Mouse (Mus musculus) lung, embryonic 15.5 days (tissue): ENCODE results near the gene Hist1h4f. TPM values are rescaled to one million over a fixed set of nuclear protein-coding genes. Genes with fewer than 3 reads are reported as not detected.
"Not testable (repeated sequence)": the region's sequence is repeated elsewhere in the genome, so short reads cannot be mapped to it uniquely, and the experiment has no call there.

ENCODE experiments used
- ATAC-seq: fragments of 200-750 bp; cut with Nextera tagmentation; 2 replicates; pipeline ENCODE4 v1.8.0; 2017; ENCODE audit warnings: moderate number of reproducible peaks, borderline replicate concordance; ENCODE audit not compliant: low FRiP score, low TSS enrichment; ENCODE audit errors: extremely low read depth
- H3K27ac ChIP-seq: fragments of 300-500 bp; sonication (generic); 2 replicates; pipeline ENCODE4 v1.5.1; 2015; ENCODE audit warnings: moderate library complexity, mild to moderate bottlenecking, inconsistent platforms
- H3K27me3 ChIP-seq: fragments of 300-500 bp; sonication (generic); 2 replicates; pipeline ENCODE4 v1.6.1; 2015; ENCODE audit warnings: inconsistent platforms
- H3K36me3 ChIP-seq: fragments of 300-500 bp; sonication (generic); 2 replicates; pipeline ENCODE4 v1.6.1; 2015; ENCODE audit warnings: inconsistent platforms
- H3K4me1 ChIP-seq: fragments of 300-500 bp; sonication (generic); 2 replicates; pipeline ENCODE4 v1.6.1; 2015; ENCODE audit warnings: inconsistent platforms
- H3K4me2 ChIP-seq: fragments of 300-500 bp; sonication (generic); 2 replicates; pipeline ENCODE4 v1.6.1; 2015; ENCODE audit warnings: inconsistent platforms, mild to moderate bottlenecking, moderate library complexity
- H3K4me3 ChIP-seq: fragments of 300-500 bp; sonication (generic); 2 replicates; pipeline ENCODE4 v1.5.1; 2015; ENCODE audit warnings: mild to moderate bottlenecking, inconsistent platforms
- H3K9ac ChIP-seq: fragments of 300-500 bp; sonication (generic); 2 replicates; pipeline ENCODE4 v1.6.1; 2015; ENCODE audit warnings: inconsistent platforms
- H3K9me3 ChIP-seq: fragments of 300-500 bp; sonication (generic); 2 replicates; pipeline ENCODE4 v1.6.1; 2016; ENCODE audit warnings: inconsistent platforms
- WGBS: fragments of 180-500 bp; shearing (Covaris S2); methylation state at CpG from one replicate; pipeline ENCODE4 v1.1.7; 2015; 5-methylcytosine and 5-hydroxymethylcytosine counted together
- polyA plus RNA-seq: library from polyadenylated mRNA; unstranded; fragments of >200 nt; fragmentation: Nextera tagmentation; extraction: Ambion mirVana; gene quantifications from 2 replicates; pipeline ENCODE4 v1.2.1, GENCODE M21; 2015

Hist1h4f gene
- polyA plus RNA-seq, 1 experiment from 2014 or later: 1.7 TPM

DNA sequence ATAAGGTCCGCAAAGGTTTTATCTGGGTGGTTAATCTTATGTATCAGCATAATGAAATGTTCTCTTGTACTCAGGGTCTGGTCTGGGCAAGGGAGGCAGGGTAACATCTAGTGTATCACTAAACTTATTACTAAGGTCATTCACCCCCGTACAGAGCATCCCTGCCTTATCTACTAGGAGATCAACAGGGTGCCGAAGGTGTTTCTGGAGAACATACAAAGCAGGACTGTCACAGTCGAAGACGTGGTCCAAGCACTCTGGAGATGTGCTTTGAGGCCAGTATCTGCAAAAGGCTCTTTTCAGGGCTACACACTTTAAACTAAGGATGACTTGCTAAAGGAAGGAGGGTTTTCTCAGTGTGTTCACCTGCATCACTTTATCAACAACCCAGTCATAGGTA, 4.8 kb downstream of the Hist1h4f start:
- 53% methylated on average over 5 of the region's 5 CpGs for WGBS
- no peak for ATAC-seq
- H3K9me3 ChIP-seq: no peaks in the 10 kb centered on the region
- no peak overlapping the region for H3K4me2 ChIP-seq
- H3K4me3 ChIP-seq: no peak overlapping the region
- H3K4me1 ChIP-seq: peaks cover 6% of the 10 kb centered on the region; the same call in 1 of the 2 replicates
- no peak overlapping the region for H3K9ac ChIP-seq
- 0 out of 2 replicates have a peak overlapping the region, but pooled peaks have one; percentile 37 for H3K27ac ChIP-seq
- H3K27me3 ChIP-seq: no peaks in the 10 kb centered on the region
- H3K36me3 ChIP-seq: no peaks in the 10 kb centered on the region

GRCm38 (mm10) chr13:23544787-23545120, 6.7 kb downstream of the Hist1h4f start:
- H3K36me3 ChIP-seq, H3K4me1 ChIP-seq, H3K9me3 ChIP-seq, H3K27me3 ChIP-seq: not testable (repeated sequence)
- Histone ChIP-seq H3K4me2 (peak overlapping the region; percentile 67), H3K4me3 (peak overlapping the region; percentile 49), H3K27ac (peak overlapping the region; percentile 93), H3K9ac (peak overlapping the region; percentile 49)
- WGBS: 2% methylated on average over 11 of the region's 14 CpGs
- peak; percentile 2; the same call in 1 of the 2 replicates for ATAC-seq

DNA sequence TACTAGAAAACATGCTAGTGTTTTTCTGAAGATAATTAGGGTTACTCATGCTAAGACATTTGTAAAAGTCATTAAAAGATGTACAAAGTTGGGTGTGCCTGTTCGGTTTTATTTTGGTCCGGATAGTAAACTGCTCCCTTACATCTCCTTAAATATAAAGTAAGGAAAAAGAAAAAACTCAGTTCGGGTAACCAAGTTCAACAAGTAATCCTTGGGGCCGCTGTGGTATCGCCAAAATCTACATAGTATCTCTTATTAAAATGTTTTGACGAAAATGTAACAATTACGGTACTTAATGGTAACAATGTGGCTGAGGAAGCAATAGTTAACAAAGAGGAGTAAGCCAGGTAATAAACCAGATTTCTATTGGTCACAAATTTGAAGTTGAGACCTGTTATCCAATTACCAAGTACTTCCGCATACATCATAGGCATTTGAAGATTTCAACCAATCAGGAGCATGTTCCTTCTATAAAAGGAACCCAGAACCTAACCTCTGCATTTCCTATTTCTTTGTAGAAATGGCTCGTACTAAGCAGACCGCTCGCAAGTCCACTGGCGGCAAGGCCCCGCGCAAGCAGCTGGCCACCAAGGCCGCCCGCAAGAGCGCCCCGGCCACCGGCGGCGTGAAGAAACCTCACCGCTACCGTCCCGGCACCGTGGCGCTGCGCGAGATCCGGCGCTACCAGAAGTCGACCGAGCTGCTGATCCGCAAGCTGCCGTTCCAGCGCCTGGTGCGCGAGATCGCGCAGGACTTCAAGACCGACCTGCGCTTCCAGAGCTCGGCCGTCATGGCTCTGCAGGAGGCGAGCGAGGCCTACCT, 7.3 kb downstream of the Hist1h4f start, which contains the start of gene Hist1h3f:
Hist1h3f (plus strand) TSS at position 88 of the 822 bp plus-strand sequence.
- under 1% methylated on average over 24 of the region's 45 CpGs for WGBS
- peak; percentile 92 for ATAC-seq
- Histone ChIP-seq H3K27me3 (no peaks in the 10 kb centered on the region), H3K9ac (peak within 1 kb of the TSS; percentile 58), H3K4me3 (peak within 1 kb of the TSS; percentile 49), H3K4me1 (peaks cover 3% of the 10 kb centered on the region; the same call in 1 of the 2 replicates), H3K27ac (peak within 1 kb of the TSS; percentile 93), H3K9me3 (no peaks in the 10 kb centered on the region), H3K4me2 (peak within 1 kb of the TSS; percentile 67), H3K36me3 (no peaks in the 10 kb centered on the region)

DNA sequence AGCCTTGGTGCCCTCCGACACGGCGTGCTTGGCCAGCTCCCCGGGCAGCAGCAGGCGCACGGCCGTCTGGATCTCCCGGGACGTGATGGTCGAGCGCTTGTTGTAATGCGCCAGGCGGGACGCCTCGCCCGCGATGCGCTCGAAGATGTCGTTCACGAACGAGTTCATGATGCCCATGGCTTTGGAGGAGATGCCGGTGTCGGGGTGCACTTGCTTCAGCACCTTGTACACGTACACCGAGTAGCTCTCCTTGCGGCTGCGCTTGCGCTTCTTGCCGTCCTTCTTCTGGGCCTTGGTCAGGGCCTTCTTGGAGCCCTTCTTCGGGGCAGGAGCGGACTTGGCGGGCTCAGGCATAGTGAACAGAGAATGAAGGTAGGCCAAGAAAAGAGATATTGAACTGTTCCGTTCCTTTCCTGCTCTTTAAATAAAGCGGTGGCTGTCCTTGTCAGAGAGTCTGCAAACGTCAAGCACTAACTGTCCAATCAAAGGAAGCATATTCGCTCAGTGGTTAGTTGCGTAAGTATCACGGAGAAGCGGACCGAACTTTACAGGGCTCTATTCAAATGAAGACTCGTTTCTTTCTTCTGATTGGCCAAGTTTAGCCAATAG, 8.3 kb downstream of the Hist1h4f start, which contains the start of gene Hist1h2bh:
Hist1h2bh (minus strand) TSS at position 394 of the 609 bp plus-strand sequence.
- Histone ChIP-seq H3K4me3 (peak within 1 kb of the TSS; percentile 49), H3K4me2 (peak within 1 kb of the TSS; percentile 67), H3K27ac (peak within 1 kb of the TSS; percentile 93), H3K9ac (peak within 1 kb of the TSS; percentile 58)
- H3K4me1 ChIP-seq, H3K27me3 ChIP-seq, H3K36me3 ChIP-seq, H3K9me3 ChIP-seq: not testable (repeated sequence)
- ATAC-seq: peak; percentile 96
- under 1% methylated on average over 36 of the region's 42 CpGs for WGBS

- Histone ChIP-seq H3K4me2 (peak overlapping the region; percentile 67), H3K9ac (peak overlapping the region; percentile 58), H3K27ac (peak overlapping the region; percentile 93), H3K4me3 (peak overlapping the region; percentile 49)
- not testable (repeated sequence) for H3K36me3 ChIP-seq, ATAC-seq, H3K27me3 ChIP-seq, H3K9me3 ChIP-seq, H3K4me1 ChIP-seq
- 5% methylated on average over 3 of the region's 3 CpGs for WGBS
Observed at GRCm38 (mm10) chr13:23542225-23542980, 9.0 kb downstream of the Hist1h4f start.

- H3K4me2 ChIP-seq: no peak overlapping the region
- 70% methylated on average over 3 of the region's 3 CpGs for WGBS
- no peak for ATAC-seq
Observed at GRCm38 (mm10) chr13:23541497-23541896, 10.0 kb downstream of the Hist1h4f start.

GRCm38 (mm10) chr13:23539821-23540220, 11.6 kb downstream of the Hist1h4f start:
- WGBS: 55% methylated on average over 1 of the region's 1 CpGs

More at GRCm38 (mm10) chr13:23541497-23541896, 10.0 kb downstream of the Hist1h4f start:
- Histone ChIP-seq H3K9ac (no peak overlapping the region), H3K27me3 (no peaks in the 10 kb centered on the region), H3K9me3 (no peaks in the 10 kb centered on the region), H3K27ac (no peak overlapping the region), H3K4me1 (peaks cover 12% of the 10 kb centered on the region), H3K36me3 (no peaks in the 10 kb centered on the region), H3K4me3 (no peak overlapping the region)

DNA sequence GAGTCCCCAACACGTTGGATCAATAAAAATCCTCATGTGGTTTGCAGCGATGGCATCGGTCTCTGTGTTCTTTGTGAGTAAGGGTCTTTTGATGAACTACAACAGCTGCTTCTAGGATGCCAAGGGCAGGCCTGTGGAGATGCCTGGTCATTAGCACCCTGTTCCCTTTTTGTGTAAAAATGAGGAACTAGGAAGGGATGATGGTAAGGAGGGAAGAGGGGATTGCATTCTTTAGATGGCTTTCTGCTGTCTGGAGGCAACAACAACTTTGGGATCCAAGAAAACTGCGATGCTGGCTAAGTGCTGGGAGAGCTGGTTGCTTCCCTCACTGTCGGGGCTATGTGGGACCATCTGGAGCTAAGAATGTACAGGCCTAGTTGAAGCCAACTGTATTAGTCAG, 13.2 kb downstream of the Hist1h4f start:
- Histone ChIP-seq H3K4me2 (no peak overlapping the region), H3K27me3 (no peaks in the 10 kb centered on the region), H3K9me3 (no peaks in the 10 kb centered on the region), H3K36me3 (no peaks in the 10 kb centered on the region), H3K27ac (no peak overlapping the region), H3K9ac (no peak overlapping the region), H3K4me3 (no peak overlapping the region), H3K4me1 (peaks cover 22% of the 10 kb centered on the region)
- WGBS: 78% methylated on average over 5 of the region's 5 CpGs
- no peak for ATAC-seq

More at GRCm38 (mm10) chr13:23539821-23540220, 11.6 kb downstream of the Hist1h4f start:
- peaks cover 17% of the 10 kb centered on the region for H3K4me1 ChIP-seq
- H3K36me3 ChIP-seq, H3K9ac ChIP-seq, H3K4me3 ChIP-seq, ATAC-seq, H3K27me3 ChIP-seq, H3K4me2 ChIP-seq, H3K27ac ChIP-seq, H3K9me3 ChIP-seq: not testable (repeated sequence)

GRCm38 (mm10) chr13:23537006-23537710, 14.3 kb downstream of the Hist1h4f start:
- H3K4me3 ChIP-seq: peak overlapping the region; percentile 48
- peak overlapping the region; percentile 66 for H3K4me2 ChIP-seq
- ATAC-seq: no peak
- H3K9ac ChIP-seq: peak overlapping the region; percentile 11; the same call in 1 of the 2 replicates
- H3K27ac ChIP-seq: 0 out of 2 replicates have a peak overlapping the region, but pooled peaks have one; percentile 41
- no peaks in the 10 kb centered on the region for H3K27me3 ChIP-seq
- WGBS: 41% methylated on average over 3 of the region's 3 CpGs
- no peaks in the 10 kb centered on the region for H3K9me3 ChIP-seq
- H3K36me3 ChIP-seq: no peaks in the 10 kb centered on the region
- peaks cover 29% of the 10 kb centered on the region for H3K4me1 ChIP-seq

- H3K36me3 ChIP-seq: no peaks in the 10 kb centered on the region
- peak overlapping the region; percentile 58 for H3K9ac ChIP-seq
- ATAC-seq: no peak
- WGBS: 13% methylated on average over 7 of the region's 7 CpGs
- H3K4me1 ChIP-seq: peaks cover 31% of the 10 kb centered on the region
- peak overlapping the region; percentile 48 for H3K4me3 ChIP-seq
- peak overlapping the region; percentile 66 for H3K4me2 ChIP-seq
- peak overlapping the region; percentile 98 for H3K27ac ChIP-seq
- H3K9me3 ChIP-seq: no peaks in the 10 kb centered on the region
- no peaks in the 10 kb centered on the region for H3K27me3 ChIP-seq
Observed at GRCm38 (mm10) chr13:23536076-23536822, 15.2 kb downstream of the Hist1h4f start.
